Mouse (Mus musculus) C2C12 (cell line): Measurements from ENCODE around the gene Cdk4.

ENCODE experiments used
- CTCF ChIP-seq: IDR thresholded peaks from one replicate; pipeline ENCODE4 v1.5.1; 2011; ENCODE audit not compliant: control insufficient read depth, insufficient read depth, insufficient read length
- MAX ChIP-seq: IDR thresholded peaks from one replicate; pipeline ENCODE4 v1.6.1; 2011; ENCODE audit warnings: mild to moderate bottlenecking, control low read depth
- MYOD1 ChIP-seq: IDR thresholded peaks from one replicate; pipeline ENCODE4 v1.6.1; 2011; ENCODE audit warnings: low read depth; ENCODE audit not compliant: control insufficient read depth, insufficient read length
- USF1 ChIP-seq: IDR thresholded peaks from one replicate; pipeline ENCODE4 v1.6.1; 2011; ENCODE audit warnings: low read depth, mild to moderate bottlenecking, control low read depth, moderate library complexity

DNA sequence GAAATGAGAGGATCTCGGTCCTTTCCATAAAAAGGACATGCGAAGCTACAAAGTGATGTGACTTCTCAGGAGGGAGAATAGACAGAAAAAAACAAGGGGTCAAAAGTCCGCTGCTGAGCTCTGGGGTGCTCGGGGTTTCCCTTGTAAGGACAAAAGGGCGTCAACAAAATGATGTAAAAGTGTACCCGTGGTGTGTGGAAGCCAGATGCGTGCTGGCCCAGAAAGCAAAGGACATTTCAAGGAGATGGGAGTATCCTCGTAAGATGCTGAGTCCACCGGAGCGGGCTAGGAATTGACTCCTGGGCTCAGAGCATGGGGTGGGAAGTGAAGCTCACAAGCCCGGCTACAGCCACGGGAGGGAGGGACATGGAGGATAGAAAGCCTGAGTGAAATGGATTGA, 25.7 kb upstream of the Cdk4 start:
- TF ChIP-seq MAX (no peak), CTCF (no peak), MYOD1 (no peak), USF1 (no peak)
